Mouse (Mus musculus): ENCODE measurements around the gene Relt. TPM values are rescaled to one million over a fixed set of nuclear protein-coding genes. Genes with fewer than 3 reads are reported as not detected.

The Relt gene
- polyA plus RNA-seq, 1 experiment, result 29.2 TPM

DNA sequence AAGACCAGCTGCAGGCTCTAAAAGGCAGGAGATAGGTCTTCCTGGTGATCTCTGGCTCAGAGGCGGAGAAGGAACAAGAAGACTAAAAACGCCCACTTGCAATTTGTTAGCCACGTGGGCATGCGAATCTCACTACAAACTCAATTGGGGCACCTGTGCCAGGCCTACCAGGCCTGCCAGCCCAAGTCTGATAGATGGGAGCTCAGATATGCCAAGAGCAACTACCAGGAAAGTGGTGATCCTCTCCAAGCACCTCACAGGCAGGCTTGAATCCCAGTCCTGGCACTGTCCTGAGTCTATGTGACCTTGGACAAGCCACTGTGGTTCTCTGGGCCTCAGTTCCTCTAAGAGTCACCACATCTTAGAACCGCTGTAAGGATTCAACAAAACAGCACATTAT lies 2.0 kb downstream of the Relt start:
- no peak for TF ChIP-seq POLR2A (IDR thresholded peaks at IDR 0.05; ENCODE audit: borderline replicate concordance, insufficient read depth, low read length)
- no peak for TF ChIP-seq CTCF (IDR thresholded peaks at IDR 0.05; ENCODE audit: borderline replicate concordance, insufficient read depth, low read depth, low read length)
- Histone ChIP-seq H3K4me3 (replicated peaks; ENCODE audit: insufficient read depth, low read depth, low read length) (no peak overlapping the region), H3K27ac (ENCODE audit: insufficient read depth, low read length) (no peak overlapping the region), H3K4me1 (ENCODE audit: control insufficient read depth, insufficient read depth, low read length) (peaks cover 6% of the 10 kb centered on the region; the same call in 1 of the 2 replicates), H3K27me3 (ENCODE audit: control insufficient read depth, insufficient read depth, low read length) (no peaks in the 10 kb centered on the region)
- no peak for DNase-seq
- 92% methylated on average over 5 of the region's 5 CpGs for WGBS

DNA sequence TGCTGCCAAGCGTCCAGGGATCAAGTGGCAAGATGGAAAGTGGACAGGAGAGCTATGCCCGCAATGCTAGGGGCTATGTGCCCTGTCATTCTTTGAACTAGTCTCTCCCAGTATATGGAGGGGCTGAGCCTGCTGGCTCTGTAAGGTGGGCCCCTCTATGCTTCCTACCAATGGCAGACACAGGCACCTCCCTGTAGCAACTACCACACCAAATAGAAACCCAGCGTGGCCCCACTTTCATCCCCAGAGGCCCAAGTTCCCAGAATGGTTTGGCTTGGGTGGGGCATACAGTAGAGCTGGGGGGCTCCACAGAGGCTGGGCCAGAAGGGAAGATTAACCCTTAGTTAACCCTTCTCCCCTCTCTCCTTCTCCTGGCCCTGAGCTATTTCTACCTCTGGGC lies 2.8 kb downstream of the Relt start:
- peaks cover 6% of the 10 kb centered on the region; the same call in 1 of the 2 replicates for H3K4me1 ChIP-seq (ENCODE audit: control insufficient read depth, insufficient read depth, low read length)
- DNase-seq, result no peak
- no peak for TF ChIP-seq POLR2A (IDR thresholded peaks at IDR 0.05; ENCODE audit: borderline replicate concordance, insufficient read depth, low read length)
- no peak for TF ChIP-seq CTCF (IDR thresholded peaks at IDR 0.05; ENCODE audit: borderline replicate concordance, insufficient read depth, low read depth, low read length)
- no peak overlapping the region for H3K27ac ChIP-seq (ENCODE audit: insufficient read depth, low read length)
- H3K4me3 ChIP-seq (replicated peaks; ENCODE audit: insufficient read depth, low read depth, low read length), result no peak overlapping the region
- 94% methylated on average over 3 of the region's 3 CpGs for WGBS
- no peaks in the 10 kb centered on the region for H3K27me3 ChIP-seq (ENCODE audit: control insufficient read depth, insufficient read depth, low read length)

DNA sequence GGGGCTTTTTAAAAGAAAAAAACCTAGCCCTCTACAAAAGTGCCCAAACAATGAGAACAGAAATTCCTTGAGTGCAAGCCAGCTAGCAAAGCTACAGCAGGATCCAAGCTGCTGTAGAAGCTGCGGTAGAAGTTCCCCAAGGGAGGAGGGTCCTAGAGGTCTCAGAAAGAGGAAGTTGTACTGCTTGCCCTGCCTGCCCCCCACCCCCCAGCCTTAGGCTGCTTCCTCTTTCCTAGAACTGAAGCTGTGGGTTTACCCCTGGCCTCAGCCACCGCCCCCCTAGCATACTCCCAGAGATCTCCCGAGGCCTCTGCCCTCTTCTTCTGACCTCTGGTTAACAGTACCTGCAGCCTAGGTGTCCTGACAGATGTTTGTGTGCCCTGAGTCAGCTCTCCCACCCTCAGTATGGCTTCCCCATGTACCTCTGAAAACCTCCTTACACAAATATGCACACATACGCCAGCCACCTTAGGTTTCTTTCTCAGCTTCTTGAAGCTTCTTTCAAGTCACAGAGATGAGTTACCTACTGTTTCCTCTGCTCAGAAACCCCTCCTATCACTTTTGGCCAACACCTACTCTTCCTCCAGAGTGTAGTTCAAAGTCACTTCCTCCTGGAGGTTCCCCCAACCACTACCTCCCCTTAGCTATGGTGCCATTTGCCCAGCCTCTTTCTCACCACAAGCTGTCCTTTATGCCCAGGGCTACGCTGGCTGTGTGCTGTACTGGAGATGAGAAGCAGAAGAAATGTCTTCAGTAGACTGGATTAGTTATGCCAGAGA lies 7.3 kb downstream of the Relt start:
- H3K27ac ChIP-seq (ENCODE audit: insufficient read depth, low read length), result no peak overlapping the region
- 83% methylated on average over 5 of the region's 5 CpGs for WGBS
- no peaks in the 10 kb centered on the region for H3K27me3 ChIP-seq (ENCODE audit: control insufficient read depth, insufficient read depth, low read length)

DNA sequence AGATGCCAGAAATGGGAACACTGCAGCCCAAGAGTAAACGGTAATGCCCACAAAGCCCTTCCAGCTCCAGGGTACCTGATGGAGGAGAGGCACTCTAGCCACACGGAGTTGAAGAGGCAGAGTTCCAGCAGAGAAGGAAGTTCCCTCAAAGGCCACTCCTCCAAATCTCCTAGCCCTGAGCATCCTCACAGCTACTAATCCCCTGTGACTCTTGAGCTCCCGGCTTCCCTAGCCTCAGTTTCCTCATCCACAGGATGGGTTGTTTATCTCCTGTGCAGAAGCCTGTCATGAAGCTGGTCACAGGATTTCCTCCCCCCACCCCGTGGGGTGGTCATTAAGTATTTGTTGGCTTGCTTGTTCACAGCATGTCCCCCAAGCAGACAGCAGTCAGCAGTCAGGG lies 7.9 kb downstream of the Relt start:
- WGBS, result 38% methylated on average over 4 of the region's 4 CpGs
- DNase-seq, result no peak
- H3K27me3 ChIP-seq (ENCODE audit: control insufficient read depth, insufficient read depth, low read length), result no peaks in the 10 kb centered on the region
- TF ChIP-seq CTCF (IDR thresholded peaks at IDR 0.05; ENCODE audit: borderline replicate concordance, insufficient read depth, low read depth, low read length), result no peak
- TF ChIP-seq POLR2A (IDR thresholded peaks at IDR 0.05; ENCODE audit: borderline replicate concordance, insufficient read depth, low read length), result no peak
- no peak overlapping the region for H3K27ac ChIP-seq (ENCODE audit: insufficient read depth, low read length)
- H3K4me3 ChIP-seq (replicated peaks; ENCODE audit: insufficient read depth, low read depth, low read length), result no peak overlapping the region
- peaks cover 11% of the 10 kb centered on the region for H3K4me1 ChIP-seq (ENCODE audit: control insufficient read depth, insufficient read depth, low read length)

More for the DNA sequence above, 7.3 kb downstream of the Relt start:
- DNase-seq, result no peak
- no peak overlapping the region for H3K4me3 ChIP-seq (replicated peaks; ENCODE audit: insufficient read depth, low read depth, low read length)
- no peak for TF ChIP-seq POLR2A (IDR thresholded peaks at IDR 0.05; ENCODE audit: borderline replicate concordance, insufficient read depth, low read length)
- TF ChIP-seq CTCF (IDR thresholded peaks at IDR 0.05; ENCODE audit: borderline replicate concordance, insufficient read depth, low read depth, low read length), result no peak
- H3K4me1 ChIP-seq (ENCODE audit: control insufficient read depth, insufficient read depth, low read length), result peaks cover 9% of the 10 kb centered on the region

DNA sequence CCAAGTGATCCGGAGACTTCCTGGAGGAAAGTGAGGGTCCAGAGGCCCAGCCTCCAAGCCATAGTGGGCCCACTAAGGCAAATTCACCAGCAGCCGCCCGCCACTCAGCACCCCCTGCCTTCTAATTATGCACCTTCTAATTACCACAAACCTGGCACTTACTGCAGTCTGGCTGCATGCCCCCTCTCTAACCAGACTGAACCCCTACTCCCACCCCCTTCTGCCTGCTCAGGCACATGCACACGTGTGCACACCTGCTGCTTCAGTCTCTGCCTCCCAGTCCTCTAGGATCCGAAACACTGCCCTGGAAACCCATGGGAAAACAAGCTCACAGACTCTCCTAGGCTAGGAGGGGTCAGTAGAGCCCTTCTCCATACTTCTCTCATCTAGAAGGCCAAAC lies 8.4 kb downstream of the Relt start:
- Histone ChIP-seq H3K27ac (ENCODE audit: insufficient read depth, low read length) (no peak overlapping the region), H3K4me3 (replicated peaks; ENCODE audit: insufficient read depth, low read depth, low read length) (no peak overlapping the region), H3K27me3 (ENCODE audit: control insufficient read depth, insufficient read depth, low read length) (no peaks in the 10 kb centered on the region), H3K4me1 (ENCODE audit: control insufficient read depth, insufficient read depth, low read length) (peaks cover 11% of the 10 kb centered on the region)
- WGBS, result 72% methylated on average over 5 of the region's 5 CpGs
- no peak for TF ChIP-seq CTCF (IDR thresholded peaks at IDR 0.05; ENCODE audit: borderline replicate concordance, insufficient read depth, low read depth, low read length)
- no peak for TF ChIP-seq POLR2A (IDR thresholded peaks at IDR 0.05; ENCODE audit: borderline replicate concordance, insufficient read depth, low read length)
- no peak for DNase-seq

DNA sequence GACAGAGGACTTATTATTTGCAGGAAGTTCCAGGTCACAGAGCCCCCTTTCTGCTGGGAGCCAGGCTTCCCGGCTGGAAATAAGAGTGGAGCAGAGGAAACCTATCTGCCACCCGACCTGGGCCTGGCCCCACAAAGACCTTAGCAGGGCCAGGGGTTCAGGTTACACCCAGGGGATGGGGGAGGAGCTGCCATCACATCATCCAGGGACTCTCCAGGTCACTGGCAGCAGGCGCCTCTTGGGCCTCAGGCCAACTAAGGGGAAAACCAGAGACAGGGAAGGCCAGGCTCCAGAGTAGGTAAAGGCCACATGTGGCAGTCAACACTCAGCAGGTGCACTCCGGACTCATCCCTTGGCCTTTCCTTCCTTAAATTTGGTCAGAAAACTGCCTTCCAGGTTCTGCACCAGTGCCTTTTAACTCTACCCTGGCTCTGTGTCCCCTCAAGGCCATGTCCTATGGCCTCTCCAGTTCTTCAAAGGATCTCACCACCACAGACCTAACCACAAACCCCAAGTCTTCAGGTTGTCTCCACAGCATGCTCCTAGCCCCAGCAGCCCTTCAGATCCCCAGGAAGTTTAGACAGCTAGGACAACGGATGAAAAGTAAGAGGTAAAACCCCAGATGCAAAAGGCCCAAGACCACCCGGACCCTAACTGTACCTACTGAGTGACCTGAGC lies 9.0 kb downstream of the Relt start:
- Histone ChIP-seq H3K27ac (ENCODE audit: insufficient read depth, low read length) (no peak overlapping the region), H3K4me3 (replicated peaks; ENCODE audit: insufficient read depth, low read depth, low read length) (no peak overlapping the region), H3K4me1 (ENCODE audit: control insufficient read depth, insufficient read depth, low read length) (peaks cover 11% of the 10 kb centered on the region), H3K27me3 (ENCODE audit: control insufficient read depth, insufficient read depth, low read length) (no peaks in the 10 kb centered on the region)
- WGBS, result 70% methylated on average over 6 of the region's 6 CpGs
- DNase-seq, result no peak
- TF ChIP-seq POLR2A (IDR thresholded peaks at IDR 0.05; ENCODE audit: borderline replicate concordance, insufficient read depth, low read length) (no peak), CTCF (IDR thresholded peaks at IDR 0.05; ENCODE audit: borderline replicate concordance, insufficient read depth, low read depth, low read length) (no peak)

DNA sequence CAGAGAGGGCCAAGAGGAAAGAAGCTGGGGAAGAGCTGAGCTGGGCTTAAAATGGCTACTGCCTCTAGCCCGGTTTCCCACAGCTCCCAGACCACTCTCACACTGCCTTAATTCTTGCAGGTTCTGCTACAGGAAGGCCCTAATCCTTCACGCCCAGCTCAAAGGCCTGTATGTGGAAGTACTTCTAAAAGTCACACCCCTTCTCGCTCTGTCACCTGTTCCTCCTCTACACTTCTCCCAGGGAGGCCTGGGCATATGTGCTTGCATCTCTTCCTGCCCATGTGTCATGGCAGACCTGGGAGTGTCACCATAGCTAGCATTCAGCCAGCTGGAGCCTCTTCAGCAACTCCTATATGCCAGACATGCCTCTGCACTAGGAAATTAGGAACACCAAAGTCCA lies 9.8 kb downstream of the Relt start:
- TF ChIP-seq POLR2A (IDR thresholded peaks at IDR 0.05; ENCODE audit: borderline replicate concordance, insufficient read depth, low read length) (no peak), CTCF (IDR thresholded peaks at IDR 0.05; ENCODE audit: borderline replicate concordance, insufficient read depth, low read depth, low read length) (no peak)
- no peaks in the 10 kb centered on the region for H3K27me3 ChIP-seq (ENCODE audit: control insufficient read depth, insufficient read depth, low read length)

More for the DNA sequence above, 9.8 kb downstream of the Relt start:
- no peak overlapping the region for H3K4me3 ChIP-seq (replicated peaks; ENCODE audit: insufficient read depth, low read depth, low read length)
- WGBS, result 78% methylated on average over 3 of the region's 3 CpGs
- H3K27ac ChIP-seq (ENCODE audit: insufficient read depth, low read length), result no peak overlapping the region
- H3K4me1 ChIP-seq (ENCODE audit: control insufficient read depth, insufficient read depth, low read length), result peaks cover 11% of the 10 kb centered on the region
- no peak for DNase-seq
